Mouse (Mus musculus): ENCODE data around the gene Olfr66. TPM values are rescaled to one million over a fixed set of nuclear protein-coding genes. Genes with fewer than 3 reads are reported as not detected.

Gene Olfr66
- total RNA-seq, 2 experiments from 2014 or later: not detected

DNA sequence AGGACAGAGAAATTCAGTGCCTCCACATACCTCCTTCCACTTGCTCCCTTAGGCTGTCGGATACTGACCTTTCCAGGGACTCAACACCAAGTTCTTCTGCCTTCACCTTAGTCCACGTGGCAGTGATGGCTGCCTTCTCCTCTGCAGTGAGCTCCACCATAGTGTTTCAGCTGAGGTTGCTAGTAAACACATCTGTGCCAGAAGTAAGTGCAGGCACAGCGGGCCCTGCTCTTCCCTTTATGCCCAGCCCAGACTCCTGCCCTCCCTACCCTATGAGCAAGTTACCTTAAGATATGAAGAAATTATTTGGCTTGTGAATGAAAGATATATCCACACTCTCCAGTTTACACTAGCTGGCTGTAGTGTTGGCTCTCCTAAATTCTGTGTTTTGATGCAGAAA is 45.8 kb downstream of the Olfr66 start, which contains the start of gene Hbb-bh2:
Gene Hbb-bh2 (minus strand): TSS at position 253 of the 400 bp plus-strand sequence.
- peak; percentile 61 for ATAC-seq (replicated peaks; ENCODE audit: low FRiP score, poor library complexity, severe bottlenecking)

Other genes with a start within 250 kb of the Olfr66 start
Only the 30 nearest of the 32 such genes appear.
- gene Olfr623, start 222.6 kb downstream of the Olfr66 start, total RNA-seq (2015; ENCODE audit: low replicate concordance): not detected in 2 replicates
- not detected in 2 replicates for gene Olfr623, start 222.6 kb downstream of the Olfr66 start, total RNA-seq (2017; ENCODE audit: low replicate concordance)
- gene Olfr624, start 215.1 kb downstream of the Olfr66 start, total RNA-seq (2015; ENCODE audit: low replicate concordance): 0.21 TPM in 1 of 2 replicates, not detected in the other
- gene Olfr624, start 215.1 kb downstream of the Olfr66 start, total RNA-seq (2017; ENCODE audit: low replicate concordance): not detected in 2 replicates
- not detected in 2 replicates for gene Olfr625-ps1, start 203.5 kb downstream of the Olfr66 start, total RNA-seq (2015; ENCODE audit: low replicate concordance)
- not detected in 2 replicates for gene Olfr625-ps1, start 203.5 kb downstream of the Olfr66 start, total RNA-seq (2017; ENCODE audit: low replicate concordance)
- not detected in 2 replicates for gene Olfr243, start 171.6 kb downstream of the Olfr66 start, total RNA-seq (2015; ENCODE audit: low replicate concordance)
- 0.28 TPM in 1 of 2 replicates, not detected in the other for gene Olfr243, start 171.6 kb downstream of the Olfr66 start, total RNA-seq (2017; ENCODE audit: low replicate concordance)
- gene Olfr628, start 155.9 kb downstream of the Olfr66 start, total RNA-seq (2015; ENCODE audit: low replicate concordance): not detected in 2 replicates
- not detected in 2 replicates for gene Olfr628, start 155.9 kb downstream of the Olfr66 start, total RNA-seq (2017; ENCODE audit: low replicate concordance)
- not detected in 2 replicates for gene Olfr629, start 141.3 kb downstream of the Olfr66 start, total RNA-seq (2015; ENCODE audit: low replicate concordance)
- 0.43 TPM in 1 of 2 replicates, not detected in the other for gene Olfr629, start 141.3 kb downstream of the Olfr66 start, total RNA-seq (2017; ENCODE audit: low replicate concordance)
- gene Olfr630, start 128.9 kb downstream of the Olfr66 start, total RNA-seq (2015; ENCODE audit: low replicate concordance): not detected in 2 replicates
- 1.5 TPM in 1 of 2 replicates, not detected in the other for gene Olfr630, start 128.9 kb downstream of the Olfr66 start, total RNA-seq (2017; ENCODE audit: low replicate concordance)
- gene Olfr69, start 114.7 kb downstream of the Olfr66 start, total RNA-seq (2015; ENCODE audit: low replicate concordance): 2.7 and 5.6 TPM in 2 replicates
- gene Olfr69, start 114.7 kb downstream of the Olfr66 start, total RNA-seq (2017; ENCODE audit: low replicate concordance): 0.70 and 1.1 TPM in 2 replicates
- 1.0 and 1.3 TPM in 2 replicates for gene Olfr68, start 106.6 kb downstream of the Olfr66 start, total RNA-seq (2015; ENCODE audit: low replicate concordance)
- gene Olfr68, start 106.6 kb downstream of the Olfr66 start, total RNA-seq (2017; ENCODE audit: low replicate concordance): 1.4 and 1.5 TPM in 2 replicates
- gene Olfr67, start 94.4 kb downstream of the Olfr66 start, total RNA-seq (2015; ENCODE audit: low replicate concordance): 5.0 and 10.2 TPM in 2 replicates
- gene Olfr67, start 94.4 kb downstream of the Olfr66 start, total RNA-seq (2017; ENCODE audit: low replicate concordance): 2.8 and 4.2 TPM in 2 replicates
- 39,556 and 40,045 TPM in 2 replicates for gene Hbb-bt, start 72.3 kb downstream of the Olfr66 start, total RNA-seq (2015; ENCODE audit: low replicate concordance)
- gene Hbb-bt, start 72.3 kb downstream of the Olfr66 start, total RNA-seq (2017; ENCODE audit: low replicate concordance): 14,681 and 15,230 TPM in 2 replicates
- gene Hbb-bs, start 58.2 kb downstream of the Olfr66 start, total RNA-seq (2015; ENCODE audit: low replicate concordance): 179,259 and 187,171 TPM in 2 replicates
- gene Hbb-bs, start 58.2 kb downstream of the Olfr66 start, total RNA-seq (2017; ENCODE audit: low replicate concordance): 69,583 and 76,927 TPM in 2 replicates
- not detected in 2 replicates for gene Hbb-bh2, start 45.7 kb downstream of the Olfr66 start, total RNA-seq (2015; ENCODE audit: low replicate concordance)
- 1.0 and 4.6 TPM in 2 replicates for gene Hbb-bh2, start 45.7 kb downstream of the Olfr66 start, total RNA-seq (2017; ENCODE audit: low replicate concordance)
- not detected in 2 replicates for gene Hbb-bh1, start 43.1 kb downstream of the Olfr66 start, total RNA-seq (2015; ENCODE audit: low replicate concordance)
- gene Hbb-bh1, start 43.1 kb downstream of the Olfr66 start, total RNA-seq (2017; ENCODE audit: low replicate concordance): not detected in 2 replicates
- gene Hbb-y, start 33.0 kb downstream of the Olfr66 start, total RNA-seq (2015; ENCODE audit: low replicate concordance): 2.9 and 8.6 TPM in 2 replicates
- gene Hbb-y, start 33.0 kb downstream of the Olfr66 start, total RNA-seq (2017; ENCODE audit: low replicate concordance): not detected in 2 replicates
- gene Olfr64, start 8.2 kb upstream of the Olfr66 start, total RNA-seq (2015; ENCODE audit: low replicate concordance): not detected in 2 replicates
- gene Olfr64, start 8.2 kb upstream of the Olfr66 start, total RNA-seq (2017; ENCODE audit: low replicate concordance): 0.14 and 0.34 TPM in 2 replicates
- not detected in 2 replicates for gene Olfr65, start 17.2 kb upstream of the Olfr66 start, total RNA-seq (2015; ENCODE audit: low replicate concordance)
- 0.28 TPM in 1 of 2 replicates, not detected in the other for gene Olfr65, start 17.2 kb upstream of the Olfr66 start, total RNA-seq (2017; ENCODE audit: low replicate concordance)
- 1.0 TPM in 1 of 2 replicates, not detected in the other for gene Olfr631, start 42.6 kb upstream of the Olfr66 start, total RNA-seq (2015; ENCODE audit: low replicate concordance)
- 2.1 TPM in 1 of 2 replicates, not detected in the other for gene Olfr631, start 42.6 kb upstream of the Olfr66 start, total RNA-seq (2017; ENCODE audit: low replicate concordance)
- not detected in 2 replicates for gene Olfr632, start 48.1 kb upstream of the Olfr66 start, total RNA-seq (2015; ENCODE audit: low replicate concordance)
- 1.7 TPM in 1 of 2 replicates, not detected in the other for gene Olfr632, start 48.1 kb upstream of the Olfr66 start, total RNA-seq (2017; ENCODE audit: low replicate concordance)
- not detected in 2 replicates for gene Olfr633, start 58.2 kb upstream of the Olfr66 start, total RNA-seq (2015; ENCODE audit: low replicate concordance)
- not detected in 2 replicates for gene Olfr633, start 58.2 kb upstream of the Olfr66 start, total RNA-seq (2017; ENCODE audit: low replicate concordance)
- gene Olfr635, start 84.9 kb upstream of the Olfr66 start, total RNA-seq (2015; ENCODE audit: low replicate concordance): not detected in 2 replicates
- 0.09 and 0.14 TPM in 2 replicates for gene Olfr635, start 84.9 kb upstream of the Olfr66 start, total RNA-seq (2017; ENCODE audit: low replicate concordance)
- not detected in 2 replicates for gene Olfr638, start 112.5 kb upstream of the Olfr66 start, total RNA-seq (2015; ENCODE audit: low replicate concordance)
- not detected in 2 replicates for gene Olfr638, start 112.5 kb upstream of the Olfr66 start, total RNA-seq (2017; ENCODE audit: low replicate concordance)
- not detected in 2 replicates for gene Olfr639, start 131.1 kb upstream of the Olfr66 start, total RNA-seq (2015; ENCODE audit: low replicate concordance)
- 0.09 and 0.14 TPM in 2 replicates for gene Olfr639, start 131.1 kb upstream of the Olfr66 start, total RNA-seq (2017; ENCODE audit: low replicate concordance)
- gene Olfr640, start 139.3 kb upstream of the Olfr66 start, total RNA-seq (2015; ENCODE audit: low replicate concordance): not detected in 2 replicates
- gene Olfr640, start 139.3 kb upstream of the Olfr66 start, total RNA-seq (2017; ENCODE audit: low replicate concordance): not detected in 2 replicates
- not detected in 2 replicates for gene Olfr641, start 149.2 kb upstream of the Olfr66 start, total RNA-seq (2015; ENCODE audit: low replicate concordance)
- 0.98 TPM in 1 of 2 replicates, not detected in the other for gene Olfr641, start 149.2 kb upstream of the Olfr66 start, total RNA-seq (2017; ENCODE audit: low replicate concordance)
- not detected in 2 replicates for gene Olfr642, start 166.4 kb upstream of the Olfr66 start, total RNA-seq (2015; ENCODE audit: low replicate concordance)
- gene Olfr642, start 166.4 kb upstream of the Olfr66 start, total RNA-seq (2017; ENCODE audit: low replicate concordance): 0.14 TPM in 1 of 2 replicates, not detected in the other
- gene 4930516K23Rik, start 175.2 kb upstream of the Olfr66 start, total RNA-seq (2015; ENCODE audit: low replicate concordance): not detected in 2 replicates
- gene 4930516K23Rik, start 175.2 kb upstream of the Olfr66 start, total RNA-seq (2017; ENCODE audit: low replicate concordance): not detected in 2 replicates
- gene Olfr644, start 185.6 kb upstream of the Olfr66 start, total RNA-seq (2015; ENCODE audit: low replicate concordance): not detected in 2 replicates
- gene Olfr644, start 185.6 kb upstream of the Olfr66 start, total RNA-seq (2017; ENCODE audit: low replicate concordance): not detected in 2 replicates
- not detected in 2 replicates for gene Olfr645, start 199.2 kb upstream of the Olfr66 start, total RNA-seq (2015; ENCODE audit: low replicate concordance)
- not detected in 2 replicates for gene Olfr645, start 199.2 kb upstream of the Olfr66 start, total RNA-seq (2017; ENCODE audit: low replicate concordance)
- gene Olfr646, start 218.6 kb upstream of the Olfr66 start, total RNA-seq (2015; ENCODE audit: low replicate concordance): not detected in 2 replicates
- not detected in 2 replicates for gene Olfr646, start 218.6 kb upstream of the Olfr66 start, total RNA-seq (2017; ENCODE audit: low replicate concordance)